Mouse (Mus musculus): ENCODE results near the gene Rpia. TPM values are rescaled to one million over a fixed set of nuclear protein-coding genes. Genes with fewer than 3 reads are reported as not detected.
"Not testable (repeated sequence)": the region's sequence is repeated elsewhere in the genome, so short reads cannot be mapped to it uniquely, and the experiment has no call there.

Rpia gene
- 1.4 and 2.1 TPM in 2 replicates for polyA plus RNA-seq (2016; fragmentation: Nextera tagmentation; extraction: Ambion mirVana)

DNA sequence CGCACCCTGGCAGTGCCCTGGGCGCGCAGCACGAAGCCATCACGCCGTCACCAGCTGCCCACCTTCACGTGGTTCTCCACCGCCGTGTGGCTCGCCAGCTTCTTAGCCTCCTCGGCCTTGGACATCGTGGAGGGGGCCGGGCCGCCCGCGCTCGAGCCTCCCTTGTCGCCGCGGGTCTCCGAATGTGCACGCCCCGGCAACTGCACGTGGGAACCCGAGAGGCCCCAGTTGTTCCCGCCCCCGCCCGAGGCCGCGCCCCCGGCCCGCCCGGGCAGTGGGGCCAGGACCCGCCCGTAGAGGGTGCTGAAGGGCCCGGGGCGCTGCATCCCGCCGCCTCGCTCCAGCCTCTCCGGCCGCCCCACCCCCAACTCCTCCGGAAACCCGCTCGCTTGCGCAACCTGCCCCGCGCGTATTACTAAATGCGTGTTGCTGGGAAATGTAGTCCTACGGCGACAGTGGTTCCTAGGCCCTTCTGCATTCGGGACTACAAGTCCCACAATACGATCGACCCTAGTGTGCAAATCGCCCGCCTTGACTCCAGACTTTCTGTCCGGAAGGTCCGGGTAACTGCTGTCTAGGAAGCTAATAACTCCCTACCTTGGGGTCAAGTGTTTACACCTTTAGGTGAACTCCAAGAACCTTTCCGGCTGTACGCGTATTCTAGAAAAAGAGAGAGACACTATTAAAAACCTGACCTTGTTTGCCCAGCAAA, at the start of gene Rpia:
Rpia (minus strand) TSS at position 409 of the 712 bp plus-strand sequence.
- under 1% methylated on average over 62 of the region's 62 CpGs for WGBS

DNA sequence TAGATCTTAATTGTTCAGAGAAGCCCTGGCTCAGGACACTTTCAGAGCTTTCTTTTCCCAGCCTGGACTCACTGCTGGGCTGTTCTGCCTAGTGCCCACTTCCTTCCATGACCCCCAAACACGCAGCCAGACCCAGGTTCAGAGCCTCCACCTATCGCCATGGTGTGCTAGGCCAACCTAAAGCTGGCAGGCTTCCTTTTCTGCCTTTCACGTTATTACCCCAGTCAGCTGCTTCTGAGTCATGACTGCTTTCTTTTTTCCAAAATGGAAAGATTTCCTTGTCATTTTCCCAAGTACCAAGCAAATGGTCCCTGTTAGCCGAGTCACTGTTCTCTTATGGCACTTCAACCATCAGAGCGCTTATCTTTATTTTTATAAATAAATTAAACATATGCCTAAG, 48.2 kb upstream of the Rpia start:
- no peak for DNase-seq (ENCODE audit: low spot score)
- H3K4me3 ChIP-seq: no peak overlapping the region
- H3K27ac ChIP-seq (replicated peaks): no peak overlapping the region
- H3K27me3 ChIP-seq (ENCODE audit: low read depth, poor library complexity, severe bottlenecking): no peaks in the 10 kb centered on the region
- 74% methylated on average over 5 of the region's 5 CpGs for WGBS
- no peaks in the 10 kb centered on the region for H3K36me3 ChIP-seq
- H3K4me1 ChIP-seq: peaks cover 13% of the 10 kb centered on the region
- no peaks in the 10 kb centered on the region for H3K9me3 ChIP-seq (replicated peaks)

More for the DNA sequence above, at the start of gene Rpia:
- Histone ChIP-seq H3K27ac (replicated peaks) (peak within 1 kb of the TSS; percentile 85), H3K4me1 (peaks cover 27% of the 10 kb centered on the region), H3K4me3 (peak within 1 kb of the TSS; percentile 75), H3K27me3 (ENCODE audit: low read depth, poor library complexity, severe bottlenecking) (no peaks in the 10 kb centered on the region), H3K9me3 (replicated peaks) (no peaks in the 10 kb centered on the region), H3K36me3 (0 out of 2 replicates have a peak, but pooled peaks cover 8% of the 10 kb centered on the region)
- DNase-seq (ENCODE audit: low spot score): peak; percentile 97

DNA sequence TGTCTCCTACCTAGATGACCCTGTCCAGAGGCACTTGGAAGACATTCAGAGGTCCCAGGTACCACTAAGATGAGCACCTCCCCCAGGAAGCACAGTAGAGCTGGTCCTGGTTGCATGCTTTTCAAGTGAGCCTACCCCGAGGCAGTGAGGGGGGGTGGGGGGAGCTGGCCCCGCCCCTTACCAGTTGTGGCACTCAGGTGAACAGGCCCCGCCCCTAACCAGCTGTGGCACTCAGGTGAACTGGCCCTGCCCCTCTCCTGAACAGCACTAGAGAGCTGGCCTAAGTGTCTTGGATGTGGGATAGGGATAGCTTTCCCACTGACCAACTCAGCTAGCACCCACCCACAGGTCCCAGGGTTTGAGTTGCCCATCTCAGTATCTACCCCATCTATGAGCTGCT, 46.5 kb upstream of the Rpia start:
- no peaks in the 10 kb centered on the region for H3K36me3 ChIP-seq
- WGBS: 43% methylated on average over 3 of the region's 3 CpGs
- H3K27ac ChIP-seq (replicated peaks): no peak overlapping the region
- peaks cover 5% of the 10 kb centered on the region for H3K4me1 ChIP-seq
- H3K27me3 ChIP-seq (ENCODE audit: low read depth, poor library complexity, severe bottlenecking): no peaks in the 10 kb centered on the region
- H3K4me3 ChIP-seq: no peak overlapping the region
- no peaks in the 10 kb centered on the region for H3K9me3 ChIP-seq (replicated peaks)
- no peak for DNase-seq (ENCODE audit: low spot score)

DNA sequence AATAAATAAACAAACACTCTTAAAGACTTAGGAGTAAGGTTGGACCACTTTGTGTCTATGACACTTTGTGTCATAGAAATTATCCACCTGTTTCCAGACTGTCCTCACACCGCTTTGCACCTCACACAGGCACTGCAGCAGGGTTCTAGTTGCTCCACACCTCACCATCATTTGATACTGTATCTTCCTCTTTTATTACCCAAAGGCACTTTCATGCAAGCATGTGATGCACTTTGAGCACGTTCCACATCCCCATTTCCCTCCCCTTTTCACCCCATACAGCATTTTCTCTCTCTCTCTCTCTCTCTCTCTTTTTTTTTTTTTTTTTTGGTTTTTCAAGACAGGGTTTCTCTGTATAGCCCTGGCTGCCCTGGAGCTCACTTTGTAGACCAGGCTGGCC, 45.3 kb upstream of the Rpia start:
- no peaks in the 10 kb centered on the region for H3K9me3 ChIP-seq (replicated peaks)
- WGBS: 87% methylated on average over 2 of the region's 2 CpGs
- H3K4me1 ChIP-seq: no peaks in the 10 kb centered on the region
- no peak overlapping the region for H3K4me3 ChIP-seq
- no peaks in the 10 kb centered on the region for H3K36me3 ChIP-seq
- no peak for DNase-seq (ENCODE audit: low spot score)
- no peak overlapping the region for H3K27ac ChIP-seq (replicated peaks)
- no peaks in the 10 kb centered on the region for H3K27me3 ChIP-seq (ENCODE audit: low read depth, poor library complexity, severe bottlenecking)

DNA sequence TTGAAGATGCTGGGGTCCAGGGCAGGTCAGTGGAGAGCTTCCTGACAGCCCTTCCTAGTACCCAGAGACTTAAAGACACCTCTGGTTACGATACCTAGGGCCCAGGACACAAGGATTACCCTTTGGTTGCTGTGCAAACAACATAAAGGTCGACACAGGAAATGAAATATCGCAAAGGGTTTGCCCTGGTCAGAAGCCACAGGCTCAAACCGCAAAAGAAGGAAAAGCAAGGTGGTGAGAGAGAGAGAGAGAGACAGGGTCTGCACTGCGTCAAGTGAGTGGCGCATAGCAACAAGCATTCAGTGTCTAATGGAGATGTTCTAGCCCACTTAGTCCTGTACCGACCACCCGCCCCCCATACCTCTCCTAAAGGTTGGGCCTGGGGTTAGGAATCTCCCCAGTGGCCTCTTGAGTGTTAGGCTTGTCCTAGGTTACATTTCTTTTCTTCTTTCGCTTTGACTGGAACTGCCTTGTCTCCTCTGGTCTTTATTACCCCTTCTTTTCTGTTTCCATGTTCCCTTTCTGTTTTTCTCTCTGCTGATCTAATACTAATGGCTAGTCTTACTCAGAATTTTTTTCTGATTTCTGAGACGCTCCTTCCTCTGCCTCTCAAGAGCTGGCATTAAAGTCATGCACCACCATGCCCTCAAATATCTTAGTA, 39.3 kb upstream of the Rpia start:
- Histone ChIP-seq H3K27ac (replicated peaks) (no peak overlapping the region), H3K36me3 (no peaks in the 10 kb centered on the region), H3K4me3 (no peak overlapping the region), H3K9me3 (replicated peaks) (no peaks in the 10 kb centered on the region), H3K4me1 (no peaks in the 10 kb centered on the region), H3K27me3 (ENCODE audit: low read depth, poor library complexity, severe bottlenecking) (no peaks in the 10 kb centered on the region)
- 88% methylated on average over 10 of the region's 10 CpGs for WGBS
- no peak for DNase-seq (ENCODE audit: low spot score)

DNA sequence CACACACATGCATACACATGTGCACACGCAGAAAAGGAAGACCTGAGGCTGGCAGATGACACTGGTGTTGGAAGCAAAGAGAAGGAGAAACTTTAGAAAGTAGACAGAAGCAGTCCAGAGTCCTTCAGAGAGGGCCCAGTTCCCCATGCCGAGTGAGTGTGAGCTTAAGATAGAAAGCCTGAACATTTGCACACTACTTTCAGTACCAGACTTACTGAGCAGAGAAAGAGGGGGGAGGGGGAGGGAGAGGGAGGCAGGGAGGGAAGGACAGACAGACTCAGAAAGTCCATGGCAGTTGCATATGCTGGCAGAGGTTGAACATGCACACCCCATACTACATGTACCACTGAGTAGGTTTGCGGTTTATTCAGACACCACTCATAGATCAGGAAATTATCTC, 38.5 kb upstream of the Rpia start:
- 95% methylated on average over 3 of the region's 3 CpGs for WGBS
- DNase-seq (ENCODE audit: low spot score): no peak
- Histone ChIP-seq H3K36me3 (no peaks in the 10 kb centered on the region), H3K9me3 (replicated peaks) (no peaks in the 10 kb centered on the region), H3K27ac (replicated peaks) (no peak overlapping the region), H3K27me3 (ENCODE audit: low read depth, poor library complexity, severe bottlenecking) (no peaks in the 10 kb centered on the region), H3K4me3 (no peak overlapping the region), H3K4me1 (no peaks in the 10 kb centered on the region)

DNA sequence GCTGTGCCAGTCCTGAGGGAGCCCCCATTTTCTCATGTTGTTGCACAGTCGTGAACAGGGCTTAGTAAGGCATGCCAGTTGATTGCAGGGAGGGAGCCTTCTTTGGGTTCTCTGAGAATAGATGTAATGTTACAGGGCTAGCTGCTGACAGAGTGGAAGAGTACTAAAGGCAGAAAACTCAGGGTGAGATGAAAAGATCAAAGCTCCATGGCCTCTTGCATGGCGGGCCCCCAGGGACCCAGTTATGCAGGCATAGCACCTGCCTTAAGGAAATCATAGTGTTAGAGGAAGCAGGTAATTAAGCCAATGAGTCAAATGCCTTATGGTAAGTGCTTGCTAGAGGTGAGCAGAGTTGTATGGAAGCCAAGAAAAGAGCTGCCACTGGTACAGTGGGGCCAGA, 37.4 kb upstream of the Rpia start:
- WGBS: 60% methylated on average over 2 of the region's 2 CpGs
- Histone ChIP-seq H3K4me3 (no peak overlapping the region), H3K27ac (replicated peaks) (no peak overlapping the region), H3K36me3 (no peaks in the 10 kb centered on the region), H3K4me1 (0 out of 2 replicates have a peak, but pooled peaks cover under 1% of the 10 kb centered on the region), H3K27me3 (ENCODE audit: low read depth, poor library complexity, severe bottlenecking) (no peaks in the 10 kb centered on the region), H3K9me3 (replicated peaks) (no peaks in the 10 kb centered on the region)
- DNase-seq (ENCODE audit: low spot score): no peak

DNA sequence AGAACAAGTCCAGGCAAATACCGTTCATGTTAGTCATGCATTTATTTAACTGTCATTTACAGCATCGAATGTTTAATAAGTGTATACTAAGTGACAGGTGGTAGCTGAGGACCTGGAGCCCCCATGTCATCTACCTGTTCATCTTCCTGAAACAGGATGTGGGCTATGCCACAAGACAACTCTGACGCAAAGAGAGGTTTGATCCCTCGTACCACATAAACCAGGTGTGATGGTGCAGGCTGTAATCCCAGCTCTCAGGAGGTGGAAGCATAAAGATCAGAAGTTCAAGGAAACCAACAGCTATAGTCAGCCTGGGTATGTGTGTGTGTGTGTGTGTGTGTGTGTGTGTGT, 32.9 kb upstream of the Rpia start:
- H3K36me3 ChIP-seq: no peaks in the 10 kb centered on the region
- H3K27ac ChIP-seq (replicated peaks): peak overlapping the region; percentile 73; the same call in 1 of the 2 replicates
- DNase-seq (ENCODE audit: low spot score): no peak
- peak overlapping the region; percentile 60 for H3K4me3 ChIP-seq
- no peaks in the 10 kb centered on the region for H3K9me3 ChIP-seq (replicated peaks)
- H3K27me3 ChIP-seq (ENCODE audit: low read depth, poor library complexity, severe bottlenecking): no peaks in the 10 kb centered on the region
- H3K4me1 ChIP-seq: peaks cover 8% of the 10 kb centered on the region
- 46% methylated on average over 4 of the region's 4 CpGs for WGBS

DNA sequence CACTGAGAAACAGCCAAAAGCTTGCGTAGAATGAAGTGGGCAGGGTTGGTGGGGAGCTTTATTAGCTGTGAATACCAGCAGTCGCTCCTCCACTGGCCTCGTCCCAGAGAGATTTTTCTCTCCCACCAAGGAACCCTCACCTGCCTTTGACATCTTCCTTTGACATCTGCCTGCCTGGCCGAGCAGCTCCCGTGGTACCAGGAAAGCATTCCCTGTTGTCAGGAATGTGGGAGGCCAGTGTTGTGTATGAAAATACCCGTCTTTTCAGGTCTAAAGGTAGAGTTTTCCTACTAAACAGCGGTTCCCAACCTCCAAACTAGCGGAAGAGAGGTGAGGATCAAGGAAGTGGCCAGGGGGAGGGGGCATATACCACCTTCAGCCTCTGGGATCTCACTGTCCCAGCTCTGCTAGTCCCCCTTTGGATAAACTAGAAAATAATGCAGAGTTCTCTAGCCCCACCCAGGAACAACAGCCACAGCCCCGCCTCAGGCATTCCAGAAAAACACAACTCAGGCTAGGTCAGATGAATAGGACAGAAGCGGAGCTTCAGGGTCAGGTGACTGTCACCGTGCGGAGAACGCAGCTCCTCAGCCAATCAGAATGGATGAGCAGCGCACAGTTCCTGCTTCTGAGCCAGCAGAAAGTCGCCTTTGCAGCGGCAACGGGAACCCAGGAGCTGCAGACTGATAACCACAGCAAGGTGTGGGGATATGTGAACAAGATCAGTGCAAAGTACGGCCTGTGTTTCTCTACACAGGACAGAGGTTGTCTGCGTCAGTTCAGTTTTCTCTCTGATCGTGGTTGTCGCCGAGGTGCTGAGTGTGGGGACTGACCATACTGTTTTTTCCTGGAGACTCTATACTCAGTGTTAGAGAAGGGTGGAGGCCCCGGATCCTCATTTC, 32.3 kb upstream of the Rpia start:
- 10% methylated on average over 23 of the region's 23 CpGs for WGBS
- peak; percentile 62 for DNase-seq (ENCODE audit: low spot score)
- peak overlapping the region; percentile 73 for H3K27ac ChIP-seq (replicated peaks)
- H3K4me3 ChIP-seq: peak overlapping the region; percentile 60
- H3K4me1 ChIP-seq: peaks cover 8% of the 10 kb centered on the region
- no peaks in the 10 kb centered on the region for H3K9me3 ChIP-seq (replicated peaks)
- H3K36me3 ChIP-seq: no peaks in the 10 kb centered on the region
- H3K27me3 ChIP-seq (ENCODE audit: low read depth, poor library complexity, severe bottlenecking): no peaks in the 10 kb centered on the region

DNA sequence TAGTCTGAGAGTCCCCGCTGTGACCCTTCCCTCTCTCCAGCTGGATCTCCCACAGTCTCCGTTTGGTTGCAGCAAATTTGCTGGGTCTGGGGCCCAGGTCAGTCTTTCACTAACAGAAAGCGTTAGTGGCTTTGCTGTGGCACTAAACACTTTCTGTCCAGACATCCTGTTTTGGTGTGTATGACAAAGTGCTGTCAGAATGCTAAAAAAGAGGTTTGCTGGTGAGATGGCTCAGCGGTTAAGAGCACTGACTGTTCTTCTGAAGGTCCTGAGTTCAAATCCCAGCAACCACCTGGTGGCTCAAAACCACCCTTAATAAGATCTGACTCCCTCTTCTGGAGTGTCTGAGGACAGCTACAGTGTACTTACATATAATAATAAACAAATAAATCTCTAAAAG, 31.2 kb upstream of the Rpia start:
- not testable (repeated sequence) for H3K36me3 ChIP-seq; DNase-seq (ENCODE audit: low spot score); H3K9me3 ChIP-seq (replicated peaks); H3K27me3 ChIP-seq (ENCODE audit: low read depth, poor library complexity, severe bottlenecking); H3K4me3 ChIP-seq; H3K27ac ChIP-seq (replicated peaks); H3K4me1 ChIP-seq
- 73% methylated on average over 4 of the region's 4 CpGs for WGBS

DNA sequence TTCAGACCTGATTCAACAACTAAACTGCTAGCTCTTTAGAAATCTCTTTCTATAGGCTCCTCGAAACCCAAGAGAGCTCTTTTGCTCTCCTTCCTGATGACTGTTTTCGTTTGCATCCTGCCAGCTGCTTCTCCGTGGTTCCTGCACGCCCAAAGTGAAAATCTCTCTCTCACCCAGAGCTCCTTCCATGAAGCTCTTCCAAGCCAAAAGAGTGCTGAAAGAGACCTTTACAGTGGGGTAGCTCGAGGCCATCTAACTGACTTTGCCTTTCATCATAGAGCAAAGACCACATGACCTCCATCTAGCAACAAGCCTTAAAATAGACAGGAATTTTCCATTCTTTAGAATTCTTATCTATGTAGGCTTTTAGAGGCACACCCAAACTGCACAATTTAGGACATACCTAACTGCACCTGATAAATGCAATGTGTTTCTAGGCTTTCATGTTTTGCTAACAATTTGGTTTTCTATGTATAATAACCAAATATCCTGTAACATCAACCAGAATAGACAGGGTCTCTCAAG, 30.4 kb upstream of the Rpia start:
- Histone ChIP-seq H3K36me3 (no peaks in the 10 kb centered on the region), H3K27me3 (ENCODE audit: low read depth, poor library complexity, severe bottlenecking) (no peaks in the 10 kb centered on the region), H3K27ac (replicated peaks) (no peak overlapping the region), H3K4me1 (peaks cover 8% of the 10 kb centered on the region), H3K4me3 (no peak overlapping the region), H3K9me3 (replicated peaks) (no peaks in the 10 kb centered on the region)
- no peak for DNase-seq (ENCODE audit: low spot score)
- 73% methylated on average over 5 of the region's 5 CpGs for WGBS

DNA sequence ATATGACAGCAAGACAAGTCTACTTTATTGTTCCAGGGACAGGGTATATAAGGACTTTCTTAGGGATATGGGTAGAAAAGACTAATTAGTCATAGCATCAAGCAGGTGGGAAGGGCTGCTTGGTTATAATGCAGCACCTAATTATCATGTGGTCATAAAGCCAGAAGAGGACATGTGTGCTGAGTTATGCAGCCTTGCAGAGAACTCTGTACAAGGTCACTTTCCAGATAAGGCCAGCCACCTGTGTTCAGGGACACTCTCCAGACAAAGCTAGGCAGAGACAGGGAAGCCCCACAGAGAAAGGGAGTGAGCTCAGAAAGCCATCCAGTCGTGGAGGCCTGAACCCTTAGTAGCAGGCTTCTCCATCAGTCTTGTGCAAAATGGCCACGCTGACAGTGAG, 29.5 kb upstream of the Rpia start:
- WGBS: 73% methylated on average over 2 of the region's 2 CpGs
- Histone ChIP-seq H3K27ac (replicated peaks) (no peak overlapping the region), H3K4me3 (no peak overlapping the region), H3K27me3 (ENCODE audit: low read depth, poor library complexity, severe bottlenecking) (no peaks in the 10 kb centered on the region), H3K4me1 (peaks cover 8% of the 10 kb centered on the region), H3K9me3 (replicated peaks) (no peaks in the 10 kb centered on the region), H3K36me3 (no peaks in the 10 kb centered on the region)
- no peak for DNase-seq (ENCODE audit: low spot score)

Measured in midbrain, embryonic 10.5 days (tissue).